Mouse (Mus musculus) adrenal gland, postnatal 10 days (tissue): ENCODE data around the gene Cul4a. TPM values are rescaled to one million over a fixed set of nuclear protein-coding genes. Genes with fewer than 3 reads are reported as not detected.

Experiments
- DNase-seq: peaks from one replicate; pipeline ENCODE4 v3.0.0; 2021; ENCODE audit warnings: mixed read lengths
- microRNA-seq: library from miRNA; unstranded; fragments of <30 nt; microRNA quantifications from one replicate; pipeline ENCODE4 v1.2.0, GENCODE M21; 2021
- total RNA-seq, 2 experiments: library from RNA; stranded (reverse); gene quantifications; 2 replicates each; pipeline ENCODE4 v1.2.3; 2021

Gene Cul4a
- total RNA-seq, 2 experiments from 2014 or later = 85.9 to 107 TPM

GRCm38 (mm10) chr8:13179948-13180347 lies 74.5 kb downstream of the Cul4a start:
- DNase-seq = no peak

- DNase-seq = no peak
Measured at GRCm38 (mm10) chr8:13180408-13180807, 75.0 kb downstream of the Cul4a start.

- DNase-seq = peak; percentile 45
Measured at GRCm38 (mm10) chr8:13180911-13181690, 75.7 kb downstream of the Cul4a start.

GRCm38 (mm10) chr8:13181691-13181976 lies 76.2 kb downstream of the Cul4a start:
- DNase-seq = no peak

- DNase-seq = no peak
Measured at GRCm38 (mm10) chr8:13186819-13187218, 81.4 kb downstream of the Cul4a start.

- DNase-seq = no peak
Measured at GRCm38 (mm10) chr8:13187229-13187628, 81.8 kb downstream of the Cul4a start.

- peak; percentile 71 for DNase-seq
Measured at GRCm38 (mm10) chr8:13187638-13188037, 82.2 kb downstream of the Cul4a start.

GRCm38 (mm10) chr8:13188052-13188555 lies 82.7 kb downstream of the Cul4a start:
- no peak for DNase-seq

GRCm38 (mm10) chr8:13188857-13189256 lies 83.4 kb downstream of the Cul4a start:
- DNase-seq = no peak

GRCm38 (mm10) chr8:13190235-13190634 lies 84.8 kb downstream of the Cul4a start:
- no peak for DNase-seq

GRCm38 (mm10) chr8:13194818-13195217 lies 89.4 kb downstream of the Cul4a start:
- DNase-seq = no peak

GRCm38 (mm10) chr8:13197493-13197892 lies 92.1 kb downstream of the Cul4a start:
- DNase-seq = no peak

Small RNA genes within 50 kb of the gene (microRNA-seq; reads per million reads assigned to microRNA genes)
- gene Mir1968 = 14.8 reads per million, percentile 23 among the genes with 10 or more reads in this experiment
- gene Mir7065 = not detected

Other genes with a start within 250 kb of the Cul4a start
- gene Mcf2l, start 231.8 kb upstream of the Cul4a start, total RNA-seq = 10 to 100 TPM; 43.0 to 52.5 TPM
- 10 to 100 TPM in 1 of 2 experiments, 1 to 10 TPM in 1; 9.2 to 20.2 TPM for gene F7, start 79.6 kb upstream of the Cul4a start, total RNA-seq
- gene F10, start 68.3 kb upstream of the Cul4a start, total RNA-seq = 100 to 1,000 TPM in 1 of 2 experiments, 10 to 100 TPM in 1; 51.8 to 118 TPM
- 10 to 100 TPM; 19.2 to 41.7 TPM for gene Proz, start 44.7 kb upstream of the Cul4a start, total RNA-seq
- gene Pcid2, start 162 bp upstream of the Cul4a start, total RNA-seq = 10 to 100 TPM; 17.9 to 21.0 TPM
- 100 to 1,000 TPM; 351 to 364 TPM for gene Lamp1, start 53.5 kb downstream of the Cul4a start, total RNA-seq
- gene Grtp1, start 95.0 kb downstream of the Cul4a start, total RNA-seq = 10 to 100 TPM; 10.3 to 13.4 TPM
- gene Adprhl1, start 148.5 kb downstream of the Cul4a start, total RNA-seq = 1 to 10 TPM; 2.2 to 9.3 TPM
- 10 to 100 TPM; 19.9 to 25.9 TPM for gene Dcun1d2, start 182.5 kb downstream of the Cul4a start, total RNA-seq
- gene Tmco3, start 182.6 kb downstream of the Cul4a start, total RNA-seq = 10 to 100 TPM; 20.7 to 24.3 TPM
- 10 to 100 TPM; 69.5 to 70.8 TPM for gene Tfdp1, start 233.1 kb downstream of the Cul4a start, total RNA-seq